Mouse (Mus musculus) ZHBTc4 (cell line): Measurements from ENCODE around the gene Ankrd63.
"Not testable (repeated sequence)": the region's sequence is repeated elsewhere in the genome, so short reads cannot be mapped to it uniquely, and the experiment has no call there.

Source experiments
- DNase-seq: peaks from one replicate; pipeline ENCODE4 v3.0.0-alpha.2; 2011; ENCODE audit warnings: low read depth, low spot score

Ankrd63 gene

DNA sequence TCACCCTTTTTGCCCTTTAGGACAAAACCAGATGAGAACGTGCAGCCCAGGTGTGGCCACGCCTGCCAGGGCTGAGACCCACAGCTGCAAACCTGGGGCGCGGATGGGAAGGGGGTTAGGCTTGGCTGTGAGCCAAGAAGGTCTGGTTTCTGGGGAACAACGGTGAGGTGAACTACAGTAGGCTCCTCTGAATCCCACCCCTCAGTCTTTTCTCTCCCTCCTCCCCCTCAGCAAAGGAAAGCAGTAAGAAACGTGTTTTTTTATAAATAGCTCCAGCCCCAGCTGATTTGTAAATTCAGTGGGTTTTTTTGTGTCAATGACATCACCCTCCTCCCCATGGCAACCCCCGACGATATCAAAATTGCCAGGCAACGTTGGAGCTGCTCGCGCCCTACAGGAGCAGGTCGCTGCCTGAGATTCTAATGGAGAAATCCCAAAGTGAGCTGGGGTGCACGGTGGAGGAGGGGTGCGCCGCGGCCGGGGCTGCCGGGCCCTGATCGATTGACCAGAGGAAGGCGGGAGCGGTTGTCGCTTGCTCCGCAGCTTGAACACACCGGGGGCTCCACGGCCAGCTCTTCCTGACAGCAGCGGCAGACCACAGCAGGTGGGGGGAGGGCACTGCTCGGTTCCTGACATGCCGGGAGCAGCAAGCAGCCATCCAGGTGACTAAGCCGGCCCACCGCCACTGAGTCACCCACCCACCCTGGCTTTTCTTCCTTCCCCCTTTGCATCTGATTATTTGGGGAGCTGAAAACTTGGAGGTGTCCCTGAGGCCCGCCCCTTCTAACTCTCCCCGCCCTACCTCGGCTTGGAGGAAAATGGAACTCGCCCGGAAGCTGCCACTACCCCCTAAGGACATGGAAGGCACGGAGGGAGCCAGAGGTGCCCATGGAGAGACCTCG, 40.6 kb downstream of the Ankrd63 start, which contains the start of gene Pak6:
Gene Pak6 (plus strand): TSS at position 402 of the 902 bp plus-strand sequence.
- DNase-seq = no peak

DNA sequence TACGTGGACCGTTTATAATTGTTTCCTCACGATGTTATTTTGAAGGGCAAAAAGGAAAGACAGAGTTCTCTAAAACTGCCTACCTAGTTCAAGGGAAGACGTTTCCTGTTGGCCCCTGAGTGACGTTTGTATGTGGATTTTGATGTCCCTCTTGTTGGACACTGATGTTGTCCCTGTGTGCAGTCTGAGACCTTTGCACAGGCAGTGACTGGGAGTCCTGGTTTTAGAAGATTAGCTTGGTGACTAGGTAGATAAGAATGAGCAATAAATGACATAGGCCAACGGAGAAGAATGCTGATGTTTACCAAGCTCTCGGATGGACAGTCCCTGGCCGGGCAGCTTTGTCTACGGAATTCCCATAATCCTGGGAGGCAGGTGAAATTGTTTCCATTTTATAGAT, 41.9 kb downstream of the Ankrd63 start:
- DNase-seq = no peak

DNA sequence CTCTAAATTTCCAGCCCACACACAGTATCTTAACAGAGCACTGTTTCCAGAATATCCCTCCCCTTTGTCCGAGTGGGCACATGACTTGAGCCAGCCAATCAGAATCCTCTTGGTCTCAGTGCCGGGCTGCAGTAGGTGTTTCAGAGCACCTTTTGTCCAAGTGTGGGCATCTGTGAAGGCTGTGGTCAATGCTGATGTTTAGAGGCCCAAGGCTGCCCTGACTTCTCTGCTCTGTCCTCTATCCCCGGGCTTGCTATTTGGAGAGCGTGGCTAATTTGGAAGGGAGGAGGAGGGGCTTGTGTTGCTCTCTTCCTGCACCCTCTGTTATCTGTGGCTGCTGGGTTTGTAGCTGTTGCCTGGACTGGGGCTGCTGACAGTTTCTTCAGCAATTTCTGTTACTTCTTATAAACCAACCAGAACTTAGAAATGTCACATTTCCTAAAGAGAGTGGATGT, 43.7 kb downstream of the Ankrd63 start:
- peak; percentile 65 for DNase-seq

DNA sequence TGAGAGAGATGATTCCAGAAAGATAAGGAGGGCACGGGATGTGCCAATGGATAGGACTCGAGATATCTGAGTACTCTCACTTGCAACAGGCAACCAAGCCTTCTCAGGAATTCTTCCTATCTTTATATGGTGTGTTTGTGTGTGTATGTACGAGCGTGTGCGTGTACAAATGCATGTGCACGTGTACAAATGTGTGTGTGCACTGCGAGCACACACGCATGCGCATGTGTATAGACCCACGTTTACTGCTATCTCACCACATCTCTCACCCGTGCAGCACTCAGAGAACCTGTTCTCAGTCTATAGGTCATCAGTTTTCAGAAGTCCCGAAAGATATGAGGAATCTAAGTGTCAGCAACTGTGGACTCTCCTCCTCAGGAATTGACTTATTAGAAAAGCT, 44.3 kb downstream of the Ankrd63 start:
- DNase-seq = no peak

DNA sequence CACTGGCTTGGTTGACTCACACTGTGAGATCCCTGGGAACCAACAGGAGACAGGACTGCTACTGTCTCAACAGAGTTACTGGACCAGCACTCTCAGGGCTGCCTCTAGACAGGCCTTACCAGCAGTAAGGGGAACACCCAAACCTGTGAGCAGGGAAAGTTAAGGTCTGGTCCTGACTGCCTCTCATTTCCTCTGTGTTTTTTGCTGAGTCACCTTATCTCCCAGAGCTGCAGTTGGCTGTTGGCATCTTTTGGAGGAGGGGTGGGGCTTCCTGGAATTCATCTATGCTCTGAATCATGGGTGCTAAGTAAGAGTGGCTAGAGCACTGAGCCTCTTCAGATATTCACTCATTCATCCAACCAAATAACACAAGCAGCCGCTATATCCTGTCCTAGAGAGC, 44.7 kb downstream of the Ankrd63 start:
- DNase-seq = peak; percentile 73

DNA sequence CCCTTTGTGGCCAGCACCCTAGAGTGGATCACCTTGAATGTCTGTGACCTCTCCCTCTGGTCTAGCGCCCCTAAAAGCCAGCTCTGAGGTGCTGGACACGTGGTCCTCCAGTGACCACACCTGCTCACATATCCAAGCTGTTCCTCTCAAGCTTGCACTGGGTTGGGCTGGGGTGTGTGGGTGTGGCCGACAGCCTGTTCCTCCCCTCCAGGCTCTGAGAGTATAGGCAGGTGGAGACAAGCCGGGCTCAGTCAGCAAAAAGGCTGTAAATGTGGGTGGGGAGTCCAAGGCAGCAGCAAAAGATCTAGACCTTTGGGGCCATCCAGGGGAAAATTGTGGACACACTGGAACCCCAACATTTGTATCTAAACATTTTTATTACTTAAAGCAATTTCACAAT, 45.3 kb downstream of the Ankrd63 start:
- DNase-seq = peak; percentile 64

DNA sequence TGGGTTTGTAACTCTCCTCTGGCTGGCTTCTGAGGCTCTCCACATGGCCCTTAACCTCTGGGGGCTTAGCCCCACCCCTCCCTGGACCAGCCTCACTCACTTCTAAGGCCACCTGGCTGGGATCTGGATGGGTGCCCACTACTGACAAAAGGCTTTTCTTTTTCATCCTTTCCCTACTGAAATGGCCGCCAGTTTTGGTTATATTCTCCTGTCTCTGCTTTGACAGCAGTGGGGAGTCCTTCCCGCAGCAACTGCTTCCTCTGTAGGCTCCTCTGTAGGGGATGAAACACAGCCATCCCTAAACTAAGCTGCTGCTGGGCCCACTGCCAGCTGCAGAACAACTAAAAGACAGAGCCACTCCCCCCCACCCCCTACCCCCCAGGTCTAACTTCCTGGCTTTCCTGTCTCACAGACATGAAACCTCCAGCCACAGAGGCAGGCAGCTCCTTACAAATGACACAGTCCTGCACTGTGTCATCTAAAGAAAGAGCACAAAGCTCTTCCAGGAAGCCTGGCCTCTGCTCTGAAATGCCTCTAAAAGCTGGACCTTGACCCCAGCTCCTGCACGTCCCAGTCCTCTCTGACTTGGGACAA, 47.0 kb downstream of the Ankrd63 start:
- DNase-seq = no peak

DNA sequence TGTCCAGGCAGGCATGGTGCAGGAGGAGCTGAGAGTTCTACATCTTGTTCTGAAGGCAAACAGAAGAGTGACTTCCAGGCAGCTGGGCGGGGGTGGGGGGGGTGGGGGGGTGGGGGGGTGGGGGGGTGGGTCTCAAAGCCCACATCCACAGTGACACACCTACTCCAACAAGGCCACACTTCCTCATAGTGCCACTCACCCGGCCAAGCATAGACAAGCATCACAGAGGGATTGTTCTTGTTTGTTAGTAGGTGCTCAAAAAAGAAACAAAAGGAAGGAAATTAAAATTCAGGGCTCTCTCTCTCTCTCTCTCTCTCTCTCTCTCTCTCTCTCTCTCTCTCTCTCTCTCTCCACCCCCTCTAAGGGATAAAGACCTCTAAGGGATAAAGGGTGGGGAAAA, 53.1 kb downstream of the Ankrd63 start:
- DNase-seq = not testable (repeated sequence)
